Mouse (Mus musculus) erythroblast, embryonic 14.5 days (primary cell): Measurements from ENCODE around the gene Trub1. TPM values are rescaled to one million over a fixed set of nuclear protein-coding genes. Genes with fewer than 3 reads are reported as not detected.

Experiments
- H3K27me3 ChIP-seq: 2 replicates; pipeline ENCODE4 v1.6.1; 2012; ENCODE audit warnings: inconsistent platforms; ENCODE audit not compliant: control insufficient read depth
- H3K36me3 ChIP-seq: 2 replicates; pipeline ENCODE4 v1.6.1; 2012; ENCODE audit warnings: mild to moderate bottlenecking, inconsistent platforms; ENCODE audit not compliant: control insufficient read depth
- H3K4me1 ChIP-seq: 2 replicates; pipeline ENCODE4 v1.6.1; 2012; ENCODE audit warnings: inconsistent platforms; ENCODE audit not compliant: control insufficient read depth
- H3K4me3 ChIP-seq: replicated peaks from 2 replicates; pipeline ENCODE3; 2012; ENCODE audit warnings: moderate library complexity, mild to moderate bottlenecking, inconsistent platforms
- H3K9me3 ChIP-seq: 2 replicates; pipeline ENCODE4 v1.6.1; 2012; ENCODE audit warnings: low read length, inconsistent platforms, mixed read lengths; ENCODE audit not compliant: control insufficient read depth
- GATA1 ChIP-seq: IDR thresholded peaks from 2 replicates; pipeline ENCODE4 v1.6.1; 2012; ENCODE audit warnings: low read length, inconsistent platforms, mixed read lengths
- TAL1 ChIP-seq: IDR thresholded peaks from 3 replicates; pipeline ENCODE4 v1.6.1; 2012; ENCODE audit warnings: low read length, inconsistent platforms, mixed read lengths
- polyA plus RNA-seq: library from polyadenylated mRNA; stranded (reverse); fragments of >175 nt; gene quantifications from 2 replicates; pipeline ENCODE4 v1.2.3, GENCODE M21; 2012

The Trub1 gene
- polyA plus RNA-seq, 1 experiment: 0.04 TPM

DNA sequence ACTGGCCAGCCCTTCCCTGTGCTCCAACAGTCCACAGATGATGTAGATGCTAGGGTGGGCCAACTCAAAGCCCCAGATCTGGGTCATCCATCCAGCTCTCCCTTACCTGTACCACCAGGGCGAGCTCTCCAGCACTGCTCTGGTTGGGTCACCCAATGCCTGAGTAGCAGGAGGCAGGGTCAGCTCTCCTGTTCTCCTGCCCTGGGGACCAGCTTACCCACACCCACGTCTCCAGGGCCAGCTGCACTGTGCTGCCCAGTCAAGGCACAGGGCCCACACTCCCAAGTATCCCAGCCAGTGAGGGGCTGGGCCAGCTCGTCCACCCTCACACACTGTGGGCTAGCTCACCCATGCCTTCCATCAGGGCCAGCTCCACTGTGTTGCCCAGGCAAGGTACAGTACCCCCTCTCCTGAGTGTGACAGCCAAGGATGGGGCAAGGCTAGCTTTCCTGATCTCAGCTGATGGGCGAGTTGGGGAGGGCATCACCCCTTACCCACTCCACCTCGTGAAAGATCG, 29.1 kb downstream of the Trub1 start:
- Histone ChIP-seq H3K27me3 (no peaks in the 10 kb centered on the region), H3K9me3 (no peaks in the 10 kb centered on the region), H3K4me3 (no peak overlapping the region), H3K4me1 (no peaks in the 10 kb centered on the region), H3K36me3 (peaks cover 17% of the 10 kb centered on the region)
- TF ChIP-seq TAL1 (no peak), GATA1 (no peak)

DNA sequence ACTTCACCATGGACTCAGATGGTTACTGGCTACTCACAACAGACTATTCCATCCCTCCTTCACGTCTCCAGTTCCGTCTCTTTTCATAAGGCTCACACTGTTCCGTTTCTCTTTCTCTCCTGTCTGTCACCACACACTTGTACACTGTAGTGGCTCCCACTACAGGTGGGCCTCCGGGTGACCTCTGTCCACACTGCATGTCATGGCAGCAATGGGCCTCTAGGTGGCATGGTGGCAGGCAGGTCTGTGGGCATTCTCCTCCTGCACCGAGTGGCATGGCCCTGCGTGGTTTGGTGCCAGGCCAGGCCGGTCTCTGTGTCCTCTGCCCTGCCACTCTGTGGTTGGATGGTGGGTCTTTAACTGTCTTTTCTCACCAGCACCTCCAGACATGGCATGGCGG, 30.1 kb downstream of the Trub1 start:
- no peak for TF ChIP-seq TAL1
- no peak for TF ChIP-seq GATA1
- Histone ChIP-seq H3K9me3 (no peaks in the 10 kb centered on the region), H3K4me3 (no peak overlapping the region), H3K36me3 (peaks cover 17% of the 10 kb centered on the region), H3K4me1 (no peaks in the 10 kb centered on the region), H3K27me3 (no peaks in the 10 kb centered on the region)

DNA sequence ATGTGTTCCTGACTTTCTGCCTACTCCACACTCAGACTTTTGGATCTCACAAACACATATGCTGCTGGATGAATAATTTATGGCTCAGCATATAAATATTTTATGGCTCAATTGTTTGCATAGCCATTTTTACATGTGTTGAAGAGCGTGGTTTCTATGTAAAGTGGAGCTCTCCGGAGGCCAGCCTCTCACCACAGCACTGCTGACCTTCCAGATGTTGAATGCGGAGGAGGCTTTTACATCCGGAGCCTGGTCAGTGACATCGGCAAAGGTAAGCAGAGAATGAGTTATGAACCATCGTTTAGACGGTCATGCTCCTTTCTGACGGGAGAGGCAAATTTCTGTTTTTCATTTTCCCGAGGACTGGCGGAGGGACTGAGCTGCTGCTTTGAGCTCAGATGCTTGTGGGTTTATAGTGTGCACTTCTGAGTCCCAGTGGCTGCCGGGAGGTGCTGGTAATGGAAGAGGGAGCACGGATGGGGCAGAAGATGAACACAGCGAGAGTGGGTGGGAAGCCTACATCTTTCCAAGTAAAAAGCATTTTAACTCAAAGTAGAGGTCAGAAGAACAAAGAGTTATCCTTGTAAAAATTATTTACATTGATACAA, 34.4 kb downstream of the Trub1 start:
- H3K4me3 ChIP-seq: no peak overlapping the region
- no peaks in the 10 kb centered on the region for H3K27me3 ChIP-seq
- no peak for TF ChIP-seq GATA1
- no peak for TF ChIP-seq TAL1
- H3K9me3 ChIP-seq: no peaks in the 10 kb centered on the region
- no peaks in the 10 kb centered on the region for H3K4me1 ChIP-seq
- H3K36me3 ChIP-seq: peaks cover 14% of the 10 kb centered on the region

DNA sequence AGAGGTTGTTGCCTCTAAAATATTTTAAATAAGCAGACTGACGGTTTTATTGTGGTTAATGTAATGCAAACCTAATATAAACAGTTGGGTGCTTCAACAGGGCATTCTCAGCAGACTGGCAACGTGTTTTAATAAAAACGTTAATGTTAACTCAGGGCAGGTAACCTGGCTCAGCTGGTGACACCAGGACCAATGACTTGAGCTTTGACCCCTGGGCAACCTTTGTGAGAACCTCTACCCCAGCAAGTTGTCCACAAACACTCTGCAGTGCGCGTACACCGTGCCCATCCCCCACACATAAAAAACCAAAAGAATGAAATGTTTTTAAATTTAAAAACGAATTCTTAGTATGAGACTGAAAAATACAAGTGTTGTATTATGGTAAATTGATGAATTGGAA, 36.8 kb downstream of the Trub1 start:
- TF ChIP-seq GATA1 (no peak), TAL1 (no peak)

DNA sequence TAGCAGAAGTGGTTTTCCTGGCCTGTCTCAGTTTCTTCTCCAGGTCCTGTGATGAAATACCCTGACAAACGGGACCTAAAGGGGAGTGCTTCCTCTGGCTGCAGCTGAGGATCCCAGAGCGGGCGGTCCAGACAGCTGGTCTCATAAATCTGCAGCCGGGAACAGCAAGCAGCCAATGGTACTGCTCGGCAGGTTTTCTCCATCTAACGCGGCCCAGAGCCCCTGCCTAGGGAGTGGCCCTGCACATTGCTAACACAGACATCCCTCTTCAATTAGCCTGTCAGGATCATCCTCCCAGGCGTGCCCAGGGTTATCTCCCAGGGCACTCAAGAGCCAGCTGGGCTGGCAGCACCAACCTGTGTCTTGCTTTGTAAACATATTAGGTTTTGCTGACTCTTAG, 38.3 kb downstream of the Trub1 start:
- Histone ChIP-seq H3K9me3 (no peaks in the 10 kb centered on the region), H3K4me1 (no peaks in the 10 kb centered on the region), H3K36me3 (peaks cover 2% of the 10 kb centered on the region), H3K27me3 (no peaks in the 10 kb centered on the region), H3K4me3 (no peak overlapping the region)
- TF ChIP-seq TAL1 (no peak), GATA1 (no peak)

More for the DNA sequence above, 36.8 kb downstream of the Trub1 start:
- Histone ChIP-seq H3K4me1 (no peaks in the 10 kb centered on the region), H3K9me3 (no peaks in the 10 kb centered on the region), H3K4me3 (no peak overlapping the region), H3K27me3 (no peaks in the 10 kb centered on the region), H3K36me3 (peaks cover 6% of the 10 kb centered on the region)

DNA sequence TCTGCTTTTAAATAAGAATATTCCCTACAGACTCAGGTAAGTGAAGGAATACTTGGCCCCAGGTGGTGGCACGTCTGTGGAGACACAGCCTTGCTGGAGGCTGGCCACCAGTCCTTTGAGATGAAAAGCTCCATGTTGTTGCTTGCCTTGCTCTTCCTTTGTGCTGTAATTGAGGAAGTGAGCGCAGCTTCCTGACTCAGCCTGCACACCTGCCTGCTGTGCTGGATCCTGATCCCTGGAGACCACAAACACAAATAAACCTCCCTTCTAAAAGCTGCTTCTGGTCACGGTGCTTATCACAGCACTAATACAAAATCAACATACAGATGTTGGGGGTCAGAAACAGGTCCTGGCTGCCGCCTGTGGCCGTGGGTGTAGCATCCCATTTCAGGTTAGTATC, 41.3 kb downstream of the Trub1 start:
- no peaks in the 10 kb centered on the region for H3K27me3 ChIP-seq
- H3K36me3 ChIP-seq: peaks cover 1% of the 10 kb centered on the region
- no peaks in the 10 kb centered on the region for H3K4me1 ChIP-seq
- H3K4me3 ChIP-seq: no peak overlapping the region
- TF ChIP-seq TAL1 (no peak), GATA1 (no peak)
- H3K9me3 ChIP-seq: no peaks in the 10 kb centered on the region

DNA sequence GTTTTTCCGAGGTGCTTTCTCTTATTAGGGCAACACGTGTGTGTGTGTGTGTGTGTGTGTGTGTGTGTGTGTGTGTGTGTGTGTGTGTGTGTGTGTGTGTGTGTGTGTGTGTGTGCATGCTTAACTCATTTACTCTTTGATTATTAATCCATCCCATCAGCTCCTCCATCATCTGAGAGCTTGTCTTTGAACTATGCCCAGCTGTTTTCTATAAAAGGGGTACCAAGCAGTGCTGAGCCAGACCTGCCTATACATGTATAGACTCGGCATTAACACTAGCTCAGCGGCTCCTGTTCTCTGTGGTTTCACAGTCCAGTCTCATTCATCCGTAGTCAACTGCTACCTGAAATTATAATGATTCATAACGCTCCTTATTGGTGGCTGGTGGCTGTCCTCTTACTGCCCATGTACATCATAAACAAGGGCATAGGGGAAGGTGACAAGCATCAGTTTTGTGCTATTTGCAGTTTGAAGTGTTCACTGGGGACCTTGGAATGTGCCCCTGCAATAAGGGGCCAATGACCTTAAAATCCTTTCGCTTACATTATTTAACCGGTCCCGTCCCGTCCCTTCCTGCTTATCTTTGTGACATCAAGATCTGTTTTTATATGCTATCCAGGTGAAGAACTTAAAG, 45.5 kb downstream of the Trub1 start:
- Histone ChIP-seq H3K9me3 (no peaks in the 10 kb centered on the region), H3K4me1 (no peaks in the 10 kb centered on the region), H3K4me3 (no peak overlapping the region), H3K36me3 (no peaks in the 10 kb centered on the region), H3K27me3 (no peaks in the 10 kb centered on the region)
- TF ChIP-seq TAL1 (no peak), GATA1 (no peak)

DNA sequence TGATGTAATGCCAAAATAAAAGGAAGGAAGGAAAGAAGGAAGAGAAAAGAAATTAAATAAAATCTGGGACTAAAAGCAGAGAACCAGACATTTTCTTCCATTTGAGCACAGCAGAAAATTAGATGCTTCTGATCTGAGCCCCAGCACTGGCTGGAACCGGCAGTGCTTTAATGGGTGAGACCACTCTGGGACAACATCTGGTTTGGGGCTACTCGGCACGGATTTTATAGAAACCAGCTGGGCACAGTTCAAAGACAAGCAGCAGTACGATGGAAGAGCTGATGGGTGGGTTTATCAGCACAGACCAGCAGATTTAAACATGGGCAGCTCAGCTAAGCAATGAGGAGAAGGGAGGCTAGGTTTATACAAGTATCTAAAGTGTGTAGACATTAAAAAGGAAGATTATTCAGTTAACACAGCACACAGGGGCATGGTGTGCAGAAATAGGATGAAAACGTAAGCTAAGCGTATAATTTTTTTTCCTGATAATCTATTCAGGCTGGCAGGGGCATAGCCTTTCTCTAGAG, 46.2 kb downstream of the Trub1 start:
- Histone ChIP-seq H3K4me1 (no peaks in the 10 kb centered on the region), H3K27me3 (no peaks in the 10 kb centered on the region), H3K36me3 (no peaks in the 10 kb centered on the region), H3K9me3 (no peaks in the 10 kb centered on the region), H3K4me3 (no peak overlapping the region)
- no peak for TF ChIP-seq GATA1
- no peak for TF ChIP-seq TAL1

DNA sequence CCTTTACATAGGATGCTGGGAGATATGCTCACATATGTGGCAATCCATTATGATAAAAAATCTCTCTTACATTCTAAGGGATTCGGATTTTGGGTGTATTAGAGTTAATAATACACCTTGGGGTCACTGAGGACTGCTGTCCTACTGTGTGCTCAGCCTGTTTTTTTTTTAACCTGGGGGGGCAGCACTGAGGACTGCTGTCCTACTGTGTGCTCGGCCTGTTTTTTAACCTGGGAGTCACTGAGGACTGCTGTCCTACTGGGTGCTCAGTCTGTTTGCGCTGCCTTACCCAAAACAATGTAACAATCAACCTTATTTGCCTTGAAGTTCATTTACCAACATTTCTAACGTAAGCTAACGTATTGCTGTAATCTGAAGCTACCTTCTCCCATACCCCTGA, 47.5 kb downstream of the Trub1 start:
- TF ChIP-seq GATA1 (no peak), TAL1 (no peak)
- H3K4me3 ChIP-seq: no peak overlapping the region
- H3K4me1 ChIP-seq: no peaks in the 10 kb centered on the region
- H3K36me3 ChIP-seq: no peaks in the 10 kb centered on the region
- no peaks in the 10 kb centered on the region for H3K9me3 ChIP-seq
- H3K27me3 ChIP-seq: no peaks in the 10 kb centered on the region

DNA sequence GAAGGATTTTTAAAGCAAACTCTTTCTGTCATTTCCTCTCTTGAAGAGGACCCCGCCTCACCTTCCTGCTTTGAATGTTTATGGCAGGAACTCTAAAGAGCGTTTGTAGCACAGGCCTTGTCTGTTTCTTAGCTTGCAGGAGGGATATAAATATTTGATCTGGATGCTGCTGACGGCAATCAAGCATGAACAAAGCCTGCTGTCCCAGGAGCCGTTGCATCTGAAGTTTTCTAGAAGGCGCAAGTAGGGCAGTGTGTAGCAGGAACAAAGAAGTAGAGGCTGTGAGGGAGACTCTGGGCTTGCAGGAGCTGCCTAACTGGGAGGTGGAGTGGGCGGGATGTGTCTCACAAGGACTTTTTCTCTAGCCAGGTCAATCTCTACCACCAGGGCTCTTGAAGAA, 50.4 kb downstream of the Trub1 start:
- H3K4me1 ChIP-seq: no peaks in the 10 kb centered on the region
- H3K27me3 ChIP-seq: no peaks in the 10 kb centered on the region
- TF ChIP-seq TAL1: no peak
- TF ChIP-seq GATA1: no peak
- H3K36me3 ChIP-seq: no peaks in the 10 kb centered on the region
- no peak overlapping the region for H3K4me3 ChIP-seq
- no peaks in the 10 kb centered on the region for H3K9me3 ChIP-seq
